Mouse (Mus musculus): Measurements from ENCODE around the gene Gm29797. TPM values are rescaled to one million over a fixed set of nuclear protein-coding genes. Genes with fewer than 3 reads are reported as not detected.

Gene Gm29797
- polyA plus RNA-seq, 1 experiment from 2014 or later, result not detected

GRCm38 (mm10) chr2:181693339-181694280, 36.8 kb downstream of the Gm29797 start, which contains the start of gene Rgs19:
Rgs19 (minus strand) TSS chr2:181693977.
- H3K36me3 ChIP-seq (ENCODE audit: control insufficient read depth, insufficient read depth, low read length), result no peaks in the 10 kb centered on the region
- under 1% methylated on average over 56 of the region's 75 CpGs for WGBS
- H3K4me3 ChIP-seq (ENCODE audit: low read depth, low read length), result peak within 1 kb of the TSS; percentile 61
- H3K4me1 ChIP-seq (replicated peaks; ENCODE audit: control insufficient read depth, insufficient read depth, low read length), result no peaks in the 10 kb centered on the region
- peak within 1 kb of the TSS; percentile 56 for H3K27ac ChIP-seq (ENCODE audit: low read depth, low read length)
- no peaks in the 10 kb centered on the region for H3K27me3 ChIP-seq (ENCODE audit: control insufficient read depth, insufficient read depth, low read length)
- peak within 1 kb of the TSS; percentile 90 for H3K4me2 ChIP-seq (replicated peaks; ENCODE audit: low read depth, low read length)
- peak within 1 kb of the TSS; percentile 57 for H3K9ac ChIP-seq (ENCODE audit: low read depth, low read length)
- no peaks in the 10 kb centered on the region for H3K9me3 ChIP-seq (ENCODE audit: control insufficient read depth, low read length)
- ATAC-seq (ENCODE audit: low FRiP score), result peak; percentile 83
- peak; percentile 82 for DNase-seq (ENCODE audit: low spot score)

DNA sequence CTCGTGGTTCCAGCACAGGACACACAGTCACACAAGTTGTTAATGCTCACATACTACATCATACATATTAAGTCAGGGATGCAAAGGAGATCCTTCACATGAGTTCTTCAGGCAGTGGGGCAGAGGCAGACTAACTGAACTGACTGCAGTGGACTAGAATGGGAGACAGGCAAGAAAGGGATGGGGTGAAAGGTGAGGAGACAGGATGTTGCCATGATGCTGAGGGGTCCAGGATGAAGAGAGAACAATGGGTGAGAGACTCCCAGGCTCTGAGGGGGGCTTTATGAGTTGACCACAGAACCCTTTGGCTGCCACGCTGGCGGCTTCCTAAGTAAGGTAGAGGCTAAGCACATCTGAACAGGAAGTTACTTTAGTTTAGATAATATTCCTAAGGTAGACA, 37.7 kb downstream of the Gm29797 start:
- H3K27me3 ChIP-seq (ENCODE audit: control insufficient read depth, insufficient read depth, low read length), result no peaks in the 10 kb centered on the region
- WGBS, result 91% methylated on average over 3 of the region's 3 CpGs
- ATAC-seq (ENCODE audit: low FRiP score), result no peak
- H3K4me1 ChIP-seq (replicated peaks; ENCODE audit: control insufficient read depth, insufficient read depth, low read length), result no peaks in the 10 kb centered on the region
- H3K4me2 ChIP-seq (replicated peaks; ENCODE audit: low read depth, low read length), result peak overlapping the region; percentile 90; the same call in 1 of the 2 replicates
- H3K9ac ChIP-seq (ENCODE audit: low read depth, low read length), result no peak overlapping the region
- H3K4me3 ChIP-seq (ENCODE audit: low read depth, low read length), result no peak overlapping the region
- H3K36me3 ChIP-seq (ENCODE audit: control insufficient read depth, insufficient read depth, low read length), result no peaks in the 10 kb centered on the region
- DNase-seq (ENCODE audit: low spot score), result no peak
- H3K9me3 ChIP-seq (ENCODE audit: control insufficient read depth, low read length), result no peaks in the 10 kb centered on the region
- no peak overlapping the region for H3K27ac ChIP-seq (ENCODE audit: low read depth, low read length)

GRCm38 (mm10) chr2:181695776-181696175, 38.9 kb downstream of the Gm29797 start:
- 79% methylated on average over 1 of the region's 1 CpGs for WGBS
- no peak overlapping the region for H3K4me3 ChIP-seq (ENCODE audit: low read depth, low read length)
- H3K4me1 ChIP-seq (replicated peaks; ENCODE audit: control insufficient read depth, insufficient read depth, low read length), result no peaks in the 10 kb centered on the region
- DNase-seq (ENCODE audit: low spot score) (no peak), ATAC-seq (ENCODE audit: low FRiP score) (no peak)
- no peak overlapping the region for H3K27ac ChIP-seq (ENCODE audit: low read depth, low read length)
- no peaks in the 10 kb centered on the region for H3K9me3 ChIP-seq (ENCODE audit: control insufficient read depth, low read length)
- no peak overlapping the region for H3K4me2 ChIP-seq (replicated peaks; ENCODE audit: low read depth, low read length)
- H3K36me3 ChIP-seq (ENCODE audit: control insufficient read depth, insufficient read depth, low read length), result no peaks in the 10 kb centered on the region
- H3K27me3 ChIP-seq (ENCODE audit: control insufficient read depth, insufficient read depth, low read length), result no peaks in the 10 kb centered on the region
- H3K9ac ChIP-seq (ENCODE audit: low read depth, low read length), result no peak overlapping the region

- no peaks in the 10 kb centered on the region for H3K9me3 ChIP-seq (ENCODE audit: control insufficient read depth, low read length)
- no peak overlapping the region for H3K9ac ChIP-seq (ENCODE audit: low read depth, low read length)
- WGBS, result 73% methylated on average over 33 of the region's 33 CpGs
- no peaks in the 10 kb centered on the region for H3K27me3 ChIP-seq (ENCODE audit: control insufficient read depth, insufficient read depth, low read length)
- DNase-seq (ENCODE audit: low spot score) (no peak), ATAC-seq (ENCODE audit: low FRiP score) (no peak)
- H3K4me1 ChIP-seq (replicated peaks; ENCODE audit: control insufficient read depth, insufficient read depth, low read length), result no peaks in the 10 kb centered on the region
- H3K27ac ChIP-seq (ENCODE audit: low read depth, low read length), result no peak overlapping the region
- no peak overlapping the region for H3K4me2 ChIP-seq (replicated peaks; ENCODE audit: low read depth, low read length)
- no peak overlapping the region for H3K4me3 ChIP-seq (ENCODE audit: low read depth, low read length)
- no peaks in the 10 kb centered on the region for H3K36me3 ChIP-seq (ENCODE audit: control insufficient read depth, insufficient read depth, low read length)
Measured at GRCm38 (mm10) chr2:181696801-181697420, 40.1 kb downstream of the Gm29797 start.

GRCm38 (mm10) chr2:181698241-181698640, 41.4 kb downstream of the Gm29797 start, which contains the start of gene Lkaaear1:
Lkaaear1 (minus strand) TSS chr2:181698442.
- DNase-seq (ENCODE audit: low spot score) (no peak), ATAC-seq (ENCODE audit: low FRiP score) (no peak)
- no peaks in the 10 kb centered on the region for H3K36me3 ChIP-seq (ENCODE audit: control insufficient read depth, insufficient read depth, low read length)
- no peaks in the 10 kb centered on the region for H3K4me1 ChIP-seq (replicated peaks; ENCODE audit: control insufficient read depth, insufficient read depth, low read length)
- no peak within 1 kb of the TSS for H3K4me3 ChIP-seq (ENCODE audit: low read depth, low read length)
- no peak within 1 kb of the TSS for H3K9ac ChIP-seq (ENCODE audit: low read depth, low read length)
- H3K27me3 ChIP-seq (ENCODE audit: control insufficient read depth, insufficient read depth, low read length), result no peaks in the 10 kb centered on the region
- H3K9me3 ChIP-seq (ENCODE audit: control insufficient read depth, low read length), result no peaks in the 10 kb centered on the region
- H3K27ac ChIP-seq (ENCODE audit: low read depth, low read length), result no peak within 1 kb of the TSS
- 50% methylated on average over 5 of the region's 5 CpGs for WGBS
- H3K4me2 ChIP-seq (replicated peaks; ENCODE audit: low read depth, low read length), result no peak within 1 kb of the TSS

DNA sequence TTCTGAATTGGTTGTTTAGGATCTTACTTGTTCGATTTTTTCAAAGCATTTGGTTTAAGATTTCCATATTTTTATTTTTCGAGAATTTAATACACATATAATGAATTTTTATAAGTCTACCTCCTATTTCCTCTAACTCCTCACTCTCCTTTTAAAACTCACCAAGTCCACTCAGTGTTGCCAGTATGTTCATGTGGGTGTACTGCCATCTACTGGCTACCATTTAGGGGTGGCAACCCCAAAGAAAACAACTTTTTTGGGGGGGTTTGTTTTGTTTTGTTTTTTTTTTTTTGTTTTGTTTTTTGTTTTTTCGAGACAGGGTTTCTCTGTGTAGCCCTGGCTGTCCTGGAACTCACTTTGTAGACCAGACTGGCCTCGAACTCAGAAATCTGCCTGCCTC, 49.8 kb downstream of the Gm29797 start:
- peak; percentile 20 for DNase-seq (ENCODE audit: low spot score)
- Histone ChIP-seq H3K27me3 (ENCODE audit: control insufficient read depth, insufficient read depth, low read length) (no peaks in the 10 kb centered on the region), H3K4me2 (replicated peaks; ENCODE audit: low read depth, low read length) (no peak overlapping the region), H3K36me3 (ENCODE audit: control insufficient read depth, insufficient read depth, low read length) (no peaks in the 10 kb centered on the region), H3K9me3 (ENCODE audit: control insufficient read depth, low read length) (no peaks in the 10 kb centered on the region), H3K4me1 (replicated peaks; ENCODE audit: control insufficient read depth, insufficient read depth, low read length) (no peaks in the 10 kb centered on the region), H3K4me3 (ENCODE audit: low read depth, low read length) (no peak overlapping the region), H3K27ac (ENCODE audit: low read depth, low read length) (no peak overlapping the region), H3K9ac (ENCODE audit: low read depth, low read length) (no peak overlapping the region)
- WGBS, result 39% methylated on average over 4 of the region's 4 CpGs
- ATAC-seq (ENCODE audit: low FRiP score), result no peak

Other genes with a start within 250 kb of the Gm29797 start
- gene Zbtb46, start 197.6 kb upstream of the Gm29797 start, polyA plus RNA-seq (2014; fragmentation: Nextera tagmentation; extraction: Ambion mirVana), result 15.6 and 17.2 TPM in 2 replicates
- 0.09 and 0.14 TPM in 2 replicates for gene Abhd16b, start 163.8 kb upstream of the Gm29797 start, polyA plus RNA-seq (2014; fragmentation: Nextera tagmentation; extraction: Ambion mirVana)
- 145 and 151 TPM in 2 replicates for gene Tpd52l2, start 159.9 kb upstream of the Gm29797 start, polyA plus RNA-seq (2014; fragmentation: Nextera tagmentation; extraction: Ambion mirVana)
- 97.1 and 104 TPM in 2 replicates for gene Dnajc5, start 136.5 kb upstream of the Gm29797 start, polyA plus RNA-seq (2014; fragmentation: Nextera tagmentation; extraction: Ambion mirVana)
- gene Uckl1, start 72.1 kb upstream of the Gm29797 start, polyA plus RNA-seq (2014; fragmentation: Nextera tagmentation; extraction: Ambion mirVana), result 54.1 and 57.7 TPM in 2 replicates
- gene Prpf6, start 65.2 kb upstream of the Gm29797 start, polyA plus RNA-seq (2014; fragmentation: Nextera tagmentation; extraction: Ambion mirVana), result 66.5 and 78.1 TPM in 2 replicates
- gene Zfp512b, start 64.2 kb upstream of the Gm29797 start, polyA plus RNA-seq (2014; fragmentation: Nextera tagmentation; extraction: Ambion mirVana), result 25.4 and 30.8 TPM in 2 replicates
- gene Samd10, start 57.8 kb upstream of the Gm29797 start, polyA plus RNA-seq (2014; fragmentation: Nextera tagmentation; extraction: Ambion mirVana), result 75.9 and 77.7 TPM in 2 replicates
- 17.0 and 17.1 TPM in 2 replicates for gene Sox18, start 14.6 kb downstream of the Gm29797 start, polyA plus RNA-seq (2014; fragmentation: Nextera tagmentation; extraction: Ambion mirVana)
- 20.7 and 21.2 TPM in 2 replicates for gene Tcea2, start 23.3 kb downstream of the Gm29797 start, polyA plus RNA-seq (2014; fragmentation: Nextera tagmentation; extraction: Ambion mirVana)
- gene Rgs19, start 36.9 kb downstream of the Gm29797 start, polyA plus RNA-seq (2014; fragmentation: Nextera tagmentation; extraction: Ambion mirVana), result 62.2 and 63.7 TPM in 2 replicates
- gene Lkaaear1, start 41.4 kb downstream of the Gm29797 start, polyA plus RNA-seq (2014; fragmentation: Nextera tagmentation; extraction: Ambion mirVana), result not detected in 2 replicates
- 21.6 and 24.3 TPM in 2 replicates for gene Oprl1, start 58.0 kb downstream of the Gm29797 start, polyA plus RNA-seq (2014; fragmentation: Nextera tagmentation; extraction: Ambion mirVana)
- gene Myt1, start 106.3 kb downstream of the Gm29797 start, polyA plus RNA-seq (2014; fragmentation: Nextera tagmentation; extraction: Ambion mirVana), result 38.7 and 39.3 TPM in 2 replicates
- 33.8 and 34.3 TPM in 2 replicates for gene Pcmtd2, start 180.8 kb downstream of the Gm29797 start, polyA plus RNA-seq (2014; fragmentation: Nextera tagmentation; extraction: Ambion mirVana)
- gene Polr3k, start 207.3 kb downstream of the Gm29797 start, polyA plus RNA-seq (2014; fragmentation: Nextera tagmentation; extraction: Ambion mirVana), result 96.5 and 97.5 TPM in 2 replicates